Mouse (Mus musculus) natural killer cell, adult 2 months (primary cell): ENCODE measurements at regions not wholly inside any gene's neighbourhood (a gene's known extent, or its start where the extent isn't known, plus 50 kb on each side); places are given as distances from the start of the nearest gene placed in this dataset.

Source experiments
- DNase-seq, 2 experiments: peaks; one replicate each; pipeline ENCODE4 v3.0.0; 2022; ENCODE audit warnings: low spot score in 2 of 2

GRCm38 (mm10) chr12:58027796-58028195 lies 183.8 kb upstream of the Sstr1 start:
- no peak for DNase-seq

DNA sequence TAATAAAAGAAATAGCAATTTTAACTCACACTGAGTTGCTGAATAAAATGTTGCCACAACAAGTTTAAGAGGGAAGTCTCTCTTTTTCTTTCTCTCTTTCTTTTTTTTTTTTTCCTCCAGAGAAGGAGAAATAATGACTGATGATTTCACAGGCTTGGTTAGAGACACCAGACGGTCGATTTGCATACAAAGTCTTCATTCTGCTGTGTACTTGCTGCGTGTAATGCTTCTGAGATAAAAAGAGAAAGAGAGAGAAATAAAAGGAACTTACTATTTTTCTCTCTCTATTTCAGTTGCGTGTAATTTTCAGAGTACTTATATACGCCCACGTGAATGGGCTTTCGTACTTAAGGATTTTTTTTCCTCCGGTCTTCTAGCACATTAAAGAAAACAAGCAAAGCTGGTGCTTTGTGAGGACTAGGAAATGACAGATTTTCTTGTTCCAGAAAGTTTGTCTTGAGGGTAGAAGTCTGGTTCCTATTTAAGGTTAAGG lies 155.2 kb upstream of the Sstr1 start:
- no peak for DNase-seq

DNA sequence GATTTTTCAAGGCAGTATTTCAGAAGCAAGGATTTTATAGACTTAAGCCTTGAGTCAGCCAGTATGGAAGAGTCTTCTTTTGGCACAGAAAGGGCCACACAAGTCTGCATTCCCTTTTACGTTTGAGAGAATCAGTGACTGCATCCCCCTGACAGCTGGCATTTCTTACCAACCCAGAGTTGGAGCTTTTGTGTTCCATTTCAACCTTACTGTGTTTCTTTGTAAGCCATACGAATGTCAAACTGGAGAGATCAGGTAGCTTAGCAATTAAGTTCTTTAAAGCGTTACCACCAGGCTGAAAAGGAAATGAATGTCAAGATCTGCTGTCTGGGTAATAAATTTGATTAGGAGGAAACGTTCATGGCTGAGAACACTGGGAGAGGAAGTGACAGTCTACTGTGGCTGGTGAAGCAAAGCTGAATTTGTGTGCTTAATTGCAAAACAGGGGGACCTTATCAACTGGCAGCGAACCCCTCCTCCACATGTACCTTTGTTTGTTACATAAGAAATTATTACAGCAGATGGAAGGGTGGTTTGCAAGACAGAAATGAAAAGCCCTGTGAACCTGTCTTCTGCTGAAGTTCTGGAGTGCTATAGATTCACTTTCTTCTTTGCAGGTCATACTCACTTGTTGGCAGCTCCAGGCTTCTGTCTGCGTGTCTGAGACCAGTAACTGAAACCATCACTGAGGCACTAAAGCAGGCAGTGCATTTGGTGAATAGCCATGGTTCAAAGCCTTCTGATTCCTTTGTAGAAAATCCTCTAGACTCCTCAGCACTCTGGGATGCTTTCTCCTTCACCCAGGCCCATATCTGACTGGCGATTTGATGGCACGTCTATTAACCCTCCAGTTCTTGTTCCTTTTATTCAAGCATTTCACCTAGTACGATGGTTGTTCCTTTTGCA lies 144.0 kb upstream of the Sstr1 start:
- DNase-seq, result peak in 1 of 2 experiments; percentile 4

DNA sequence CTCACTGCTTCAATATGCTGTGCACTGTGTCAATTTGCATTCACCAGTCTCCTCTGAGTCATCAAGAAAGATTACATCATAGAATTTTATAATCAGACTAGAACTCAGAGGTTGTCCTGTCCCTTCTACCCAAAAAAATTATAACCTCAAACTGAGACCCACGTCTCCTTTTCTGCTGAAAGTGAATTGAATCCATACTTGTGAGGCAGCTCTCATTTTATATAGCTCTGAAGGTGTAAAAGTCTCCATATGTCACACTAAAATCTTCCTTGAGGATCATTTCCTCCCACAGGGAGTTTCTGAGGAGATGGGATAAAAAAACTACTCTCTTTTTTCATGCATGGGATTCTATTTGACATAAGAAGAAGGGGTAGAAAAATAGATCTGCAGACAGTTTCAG lies 124.3 kb upstream of the Sstr1 start:
- DNase-seq, result no peak

GRCm38 (mm10) chr12:58112643-58113042 lies 98.9 kb upstream of the Sstr1 start:
- DNase-seq, result no peak

GRCm38 (mm10) chr12:58139121-58139520 lies 72.5 kb upstream of the Sstr1 start:
- DNase-seq, result no peak

DNA sequence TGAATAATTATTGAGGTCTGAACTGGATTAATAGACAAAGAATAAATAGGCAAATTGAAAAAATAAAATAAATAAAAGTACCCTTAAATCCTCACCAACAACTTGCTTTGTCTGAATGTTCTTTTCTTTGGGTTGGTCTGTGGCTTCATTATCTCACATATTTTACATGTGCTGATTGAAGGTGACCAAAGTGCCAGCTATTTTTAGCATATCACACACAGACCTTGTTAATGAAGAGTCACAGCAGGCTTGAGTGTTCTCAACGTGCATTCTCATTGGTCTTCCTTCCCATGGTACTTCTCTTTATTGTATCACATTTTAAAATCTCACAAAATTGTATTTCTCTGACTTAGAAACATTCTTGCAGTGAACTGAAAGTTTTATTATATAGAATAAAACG lies 59.7 kb upstream of the Sstr1 start:
- DNase-seq, result no peak
